Mouse (Mus musculus) C2C12 (cell line): Measurements from ENCODE around the gene Cited2. TPM values are rescaled to one million over a fixed set of nuclear protein-coding genes. Genes with fewer than 3 reads are reported as not detected.

Source experiments
- H3K27me3 ChIP-seq: one replicate; pipeline ENCODE4 v1.6.1; 2011; ENCODE audit not compliant: control insufficient read depth, insufficient read depth, insufficient read length
- H3K36me3 ChIP-seq: one replicate; pipeline ENCODE4 v1.6.1; 2011; ENCODE audit not compliant: control insufficient read depth, insufficient read depth
- H3K4me3 ChIP-seq: one replicate; pipeline ENCODE4 v1.5.1; 2011; ENCODE audit warnings: mild to moderate bottlenecking, control low read depth; ENCODE audit not compliant: poor library complexity, insufficient read depth, severe bottlenecking
- H3K79me2 ChIP-seq: one replicate; pipeline ENCODE4 v1.6.1; 2011; ENCODE audit not compliant: control insufficient read depth, insufficient read depth
- H3K79me3 ChIP-seq: one replicate; pipeline ENCODE4 v1.6.1; 2011; ENCODE audit warnings: low read depth, control low read depth
- H3ac ChIP-seq: one replicate; pipeline ENCODE3; 2011; ENCODE audit warnings: low read depth; ENCODE audit not compliant: control insufficient read depth, insufficient read length
- CEBPB ChIP-seq: IDR thresholded peaks from one replicate; pipeline ENCODE4 v1.6.1; 2011; ENCODE audit warnings: low read depth, mild to moderate bottlenecking, control low read depth, moderate library complexity
- CTCF ChIP-seq: IDR thresholded peaks from one replicate; pipeline ENCODE4 v1.5.1; 2011; ENCODE audit not compliant: control insufficient read depth, insufficient read depth, insufficient read length
- FOSL1 ChIP-seq: IDR thresholded peaks from one replicate; pipeline ENCODE4 v1.8.0; 2011; ENCODE audit warnings: mild to moderate bottlenecking, low read length; ENCODE audit not compliant: poor library complexity, insufficient read depth, severe bottlenecking
- MAX ChIP-seq: IDR thresholded peaks from one replicate; pipeline ENCODE4 v1.6.1; 2011; ENCODE audit warnings: mild to moderate bottlenecking, control low read depth
- MYOD1 ChIP-seq: IDR thresholded peaks from one replicate; pipeline ENCODE4 v1.6.1; 2011; ENCODE audit warnings: low read depth; ENCODE audit not compliant: control insufficient read depth, insufficient read length
- MYOG ChIP-seq: IDR thresholded peaks from one replicate; pipeline ENCODE4 v1.6.1; 2011; ENCODE audit not compliant: control insufficient read depth, insufficient read length; ENCODE audit errors: extremely low read depth
- USF1 ChIP-seq: IDR thresholded peaks from one replicate; pipeline ENCODE4 v1.6.1; 2011; ENCODE audit warnings: low read depth, mild to moderate bottlenecking, control low read depth, moderate library complexity
- polyA plus RNA-seq: library from polyadenylated mRNA; unstranded; fragments of >200 nt; fragmentation: generic; extraction: Trizol; gene quantifications from one replicate; pipeline ENCODE4 v1.2.1, GENCODE M21; 2012; ENCODE audit warnings: missing spikeins

Gene Cited2
- polyA plus RNA-seq, 1 experiment = 136 TPM

DNA sequence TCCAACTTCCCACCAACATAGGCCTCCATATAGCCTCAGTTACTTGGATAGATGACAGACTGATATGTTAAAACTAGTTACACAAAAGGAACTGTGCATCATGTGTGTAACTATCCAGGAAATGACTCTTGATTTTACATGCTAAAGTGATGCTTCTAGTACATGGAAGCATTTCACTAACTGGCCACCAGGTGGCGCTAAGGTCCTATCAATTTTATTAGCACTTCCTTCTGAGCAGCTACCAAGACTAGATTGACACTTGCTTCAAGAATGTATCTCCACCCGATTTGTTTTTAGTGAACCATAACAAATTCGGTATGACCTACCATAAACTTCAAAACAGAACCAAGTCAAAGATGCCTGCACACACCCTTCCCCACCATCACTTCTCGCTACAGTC, 10.0 kb downstream of the Cited2 start:
- H3K27me3 ChIP-seq = no peaks in the 10 kb centered on the region

DNA sequence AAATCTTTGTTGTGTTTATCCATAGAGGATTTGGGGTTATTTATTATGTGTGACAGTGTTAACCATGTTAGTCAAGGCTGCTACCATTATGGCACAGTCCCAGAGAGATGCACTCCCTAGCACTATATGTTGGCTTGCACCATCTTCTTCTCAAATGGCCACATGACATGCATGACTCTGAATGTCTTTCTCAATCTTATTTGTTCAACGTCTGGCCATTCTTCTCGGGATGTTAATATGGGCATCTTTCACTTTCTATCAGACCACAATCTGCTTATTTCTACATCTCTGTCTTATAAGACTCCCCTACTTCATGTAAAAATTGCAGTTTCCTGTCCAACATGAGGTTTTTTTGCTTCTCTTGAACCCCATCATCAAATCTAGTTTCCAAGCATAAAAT, 19.6 kb downstream of the Cited2 start:
- Histone ChIP-seq H3ac (no peak overlapping the region), H3K79me2 (no peaks in the 10 kb centered on the region), H3K27me3 (no peaks in the 10 kb centered on the region), H3K4me3 (no peak overlapping the region), H3K79me3 (no peaks in the 10 kb centered on the region), H3K36me3 (no peaks in the 10 kb centered on the region)
- no peak for TF ChIP-seq MYOG

More for the DNA sequence above, 10.0 kb downstream of the Cited2 start:
- no peaks in the 10 kb centered on the region for H3K79me2 ChIP-seq
- TF ChIP-seq USF1 = no peak
- peak; percentile 11 for TF ChIP-seq CTCF
- no peaks in the 10 kb centered on the region for H3K79me3 ChIP-seq
- H3K4me3 ChIP-seq = no peak overlapping the region
- H3K36me3 ChIP-seq = no peaks in the 10 kb centered on the region
- H3ac ChIP-seq = no peak overlapping the region

DNA sequence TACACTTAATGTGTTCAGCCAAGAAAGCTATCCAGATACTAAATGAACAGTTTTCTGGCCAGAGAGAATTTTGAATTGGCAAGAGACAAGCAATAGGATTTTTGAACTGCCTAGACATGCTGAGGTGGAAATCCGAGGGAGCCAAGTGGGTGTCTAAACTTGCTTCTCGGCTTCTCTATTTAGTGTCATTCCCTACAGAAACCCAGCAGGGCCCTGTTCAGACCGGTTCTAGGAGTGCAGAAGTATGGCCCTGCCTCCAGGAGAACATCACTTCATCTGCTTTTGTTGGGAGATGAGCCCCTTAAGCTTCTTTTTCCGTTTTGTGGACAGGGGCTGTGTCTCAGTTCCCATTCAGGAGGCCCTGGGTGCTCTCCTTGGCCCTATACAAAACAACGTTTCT, 29.5 kb downstream of the Cited2 start:
- no peaks in the 10 kb centered on the region for H3K27me3 ChIP-seq
- no peaks in the 10 kb centered on the region for H3K79me3 ChIP-seq
- H3K36me3 ChIP-seq = no peaks in the 10 kb centered on the region
- no peak overlapping the region for H3ac ChIP-seq
- H3K79me2 ChIP-seq = no peaks in the 10 kb centered on the region
- no peak overlapping the region for H3K4me3 ChIP-seq
- TF ChIP-seq USF1 = no peak
- no peak for TF ChIP-seq CEBPB
- no peak for TF ChIP-seq MYOG
- no peak for TF ChIP-seq FOSL1
- no peak for TF ChIP-seq MAX
- TF ChIP-seq MYOD1 = no peak
- no peak for TF ChIP-seq CTCF

DNA sequence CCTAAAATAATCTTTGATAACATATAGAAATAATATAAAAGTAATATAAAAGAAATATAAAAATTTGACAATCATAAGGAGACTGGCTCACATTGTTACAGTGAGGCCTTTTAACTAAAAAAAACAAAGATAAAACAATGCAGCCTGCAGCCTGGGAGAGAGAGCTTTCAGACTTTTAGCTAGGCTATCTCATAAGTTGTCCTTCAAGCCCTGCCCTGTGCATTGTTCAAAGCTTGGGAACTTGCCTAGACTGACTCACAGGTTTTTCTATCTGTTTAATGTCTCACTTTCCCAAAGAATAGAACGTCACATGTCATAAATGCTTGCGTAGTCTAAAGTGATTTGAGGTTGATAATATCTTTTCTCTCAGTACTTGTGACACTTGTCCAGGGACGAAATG, 36.8 kb downstream of the Cited2 start:
- no peaks in the 10 kb centered on the region for H3K79me2 ChIP-seq
- H3K27me3 ChIP-seq = no peaks in the 10 kb centered on the region
- H3K36me3 ChIP-seq = no peaks in the 10 kb centered on the region
- no peak overlapping the region for H3ac ChIP-seq
- no peak overlapping the region for H3K4me3 ChIP-seq
- TF ChIP-seq CEBPB (no peak), FOSL1 (no peak), MYOD1 (no peak), CTCF (no peak), USF1 (no peak), MAX (no peak), MYOG (no peak)
- H3K79me3 ChIP-seq = no peaks in the 10 kb centered on the region

DNA sequence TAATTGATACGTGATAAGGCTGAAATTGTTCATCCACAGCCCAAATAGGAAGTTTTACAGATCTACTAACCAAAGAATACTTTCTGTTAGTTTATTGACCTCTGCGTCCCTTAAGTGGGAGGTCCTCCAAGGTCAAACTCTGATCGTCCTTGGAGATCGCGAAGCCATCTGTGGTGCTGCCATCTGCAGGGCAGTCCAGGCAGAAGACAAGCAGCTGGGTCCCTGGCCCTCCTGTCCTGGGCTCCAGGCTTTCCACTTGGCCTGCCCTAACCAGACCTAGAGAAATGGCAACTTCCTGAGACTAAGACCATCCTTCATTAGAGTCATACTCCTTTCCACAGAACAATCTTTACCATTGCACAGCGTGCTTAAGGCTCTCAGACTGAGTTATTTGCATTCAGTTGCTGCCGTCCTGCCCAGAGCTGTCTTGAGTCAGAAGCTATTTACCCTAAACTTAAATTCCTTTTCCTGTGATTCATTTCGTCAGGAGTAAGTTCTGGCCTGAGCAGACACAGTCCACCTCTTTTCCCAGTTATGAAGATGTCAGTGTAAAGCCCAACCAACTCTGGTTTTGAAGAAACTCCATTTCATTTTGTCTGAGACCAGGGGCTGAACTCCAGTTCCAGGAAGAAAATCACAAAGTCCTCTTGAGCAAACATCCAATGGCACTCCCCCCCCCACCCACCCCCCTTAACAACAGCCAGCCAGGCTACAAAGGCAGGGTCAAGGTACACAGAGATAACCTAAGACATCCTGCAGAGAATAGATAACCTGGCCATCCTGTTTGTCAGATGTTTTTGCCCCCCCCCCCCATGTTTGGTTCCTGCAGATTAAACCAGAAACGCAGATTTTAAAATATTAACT, 38.0 kb downstream of the Cited2 start:
- TF ChIP-seq CTCF (no peak), MYOG (no peak), CEBPB (no peak), MYOD1 (no peak), FOSL1 (no peak), MAX (no peak), USF1 (no peak)
- Histone ChIP-seq H3K79me2 (no peaks in the 10 kb centered on the region), H3K4me3 (no peak overlapping the region), H3K27me3 (no peaks in the 10 kb centered on the region), H3K79me3 (no peaks in the 10 kb centered on the region), H3K36me3 (no peaks in the 10 kb centered on the region), H3ac (no peak overlapping the region)

DNA sequence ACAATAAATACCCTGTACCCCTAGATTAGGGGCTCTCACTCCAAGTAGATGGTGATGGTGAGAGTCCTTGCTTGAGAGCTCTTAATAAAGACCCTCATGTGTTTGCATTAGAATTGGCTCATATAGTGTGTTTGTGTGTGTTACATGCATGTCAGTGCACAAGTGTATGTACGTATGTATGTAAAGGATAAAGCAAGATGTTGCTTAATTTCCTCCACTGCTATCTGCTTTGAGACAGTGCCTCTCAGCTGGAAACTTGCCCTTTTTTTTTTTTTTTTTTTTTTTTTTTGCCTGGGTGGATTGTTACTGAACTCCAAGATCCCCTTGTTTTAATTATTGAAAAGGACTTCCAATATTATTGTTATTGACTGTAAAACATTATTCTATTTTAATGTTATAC, 38.6 kb downstream of the Cited2 start:
- Histone ChIP-seq H3K79me2 (no peaks in the 10 kb centered on the region), H3K4me3 (no peak overlapping the region)
- TF ChIP-seq CTCF (no peak), CEBPB (no peak), USF1 (no peak), MAX (no peak), MYOD1 (no peak), FOSL1 (no peak), MYOG (no peak)

More for the DNA sequence above, 38.6 kb downstream of the Cited2 start:
- H3K27me3 ChIP-seq = no peaks in the 10 kb centered on the region
- H3K79me3 ChIP-seq = no peaks in the 10 kb centered on the region
- H3ac ChIP-seq = no peak overlapping the region
- H3K36me3 ChIP-seq = no peaks in the 10 kb centered on the region
